Mouse (Mus musculus) C2C12 (cell line): ENCODE data around the gene Hist1h3i. TPM values are rescaled to one million over a fixed set of nuclear protein-coding genes. Genes with fewer than 3 reads are reported as not detected.
"Not testable (repeated sequence)": the region's sequence is repeated elsewhere in the genome, so short reads cannot be mapped to it uniquely, and the experiment has no call there.

ENCODE experiments used
- H3K27me3 ChIP-seq: one replicate; pipeline ENCODE4 v1.6.1; 2011; ENCODE audit not compliant: control insufficient read depth, insufficient read depth, insufficient read length
- H3K36me3 ChIP-seq: one replicate; pipeline ENCODE4 v1.6.1; 2011; ENCODE audit not compliant: control insufficient read depth, insufficient read depth
- H3K4me3 ChIP-seq: one replicate; pipeline ENCODE4 v1.5.1; 2011; ENCODE audit warnings: mild to moderate bottlenecking, control low read depth; ENCODE audit not compliant: poor library complexity, insufficient read depth, severe bottlenecking
- H3K79me2 ChIP-seq: one replicate; pipeline ENCODE4 v1.6.1; 2011; ENCODE audit not compliant: control insufficient read depth, insufficient read depth
- H3K79me3 ChIP-seq: one replicate; pipeline ENCODE4 v1.6.1; 2011; ENCODE audit warnings: low read depth, control low read depth
- H3ac ChIP-seq: one replicate; pipeline ENCODE3; 2011; ENCODE audit warnings: low read depth; ENCODE audit not compliant: control insufficient read depth, insufficient read length
- CEBPB ChIP-seq: IDR thresholded peaks from one replicate; pipeline ENCODE4 v1.6.1; 2011; ENCODE audit warnings: low read depth, mild to moderate bottlenecking, control low read depth, moderate library complexity
- CTCF ChIP-seq: IDR thresholded peaks from one replicate; pipeline ENCODE4 v1.5.1; 2011; ENCODE audit not compliant: control insufficient read depth, insufficient read depth, insufficient read length
- FOSL1 ChIP-seq: IDR thresholded peaks from one replicate; pipeline ENCODE4 v1.8.0; 2011; ENCODE audit warnings: mild to moderate bottlenecking, low read length; ENCODE audit not compliant: poor library complexity, insufficient read depth, severe bottlenecking
- MAX ChIP-seq: IDR thresholded peaks from one replicate; pipeline ENCODE4 v1.6.1; 2011; ENCODE audit warnings: mild to moderate bottlenecking, control low read depth
- MYOD1 ChIP-seq: IDR thresholded peaks from one replicate; pipeline ENCODE4 v1.6.1; 2011; ENCODE audit warnings: low read depth; ENCODE audit not compliant: control insufficient read depth, insufficient read length
- MYOG ChIP-seq: IDR thresholded peaks from one replicate; pipeline ENCODE4 v1.6.1; 2011; ENCODE audit not compliant: control insufficient read depth, insufficient read length; ENCODE audit errors: extremely low read depth
- USF1 ChIP-seq: IDR thresholded peaks from one replicate; pipeline ENCODE4 v1.6.1; 2011; ENCODE audit warnings: low read depth, mild to moderate bottlenecking, control low read depth, moderate library complexity
- polyA plus RNA-seq: library from polyadenylated mRNA; unstranded; fragments of >200 nt; fragmentation: generic; extraction: Trizol; gene quantifications from one replicate; pipeline ENCODE4 v1.2.1, GENCODE M21; 2012; ENCODE audit warnings: missing spikeins

The Hist1h3i gene
- polyA plus RNA-seq, 1 experiment, result 9.4 TPM

DNA sequence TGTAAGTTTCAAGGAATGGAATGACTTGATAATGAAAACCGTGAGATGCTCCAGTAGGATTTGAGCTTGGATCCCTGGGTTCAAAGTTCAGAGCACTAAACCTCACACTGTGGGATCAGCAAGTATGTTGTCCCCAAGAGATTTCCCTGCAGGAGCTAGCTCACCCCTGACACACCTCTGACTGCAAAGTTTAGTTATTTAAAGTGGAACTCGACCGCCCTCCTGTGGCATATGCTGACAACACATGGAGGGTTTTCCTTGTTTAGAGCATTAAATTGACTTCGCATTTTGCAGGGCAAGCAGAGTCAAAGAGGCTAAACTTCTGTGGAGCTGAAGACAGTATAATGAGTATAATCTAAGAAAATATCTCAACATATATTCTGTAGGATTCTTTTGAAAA, 19.9 kb upstream of the Hist1h3i start:
- H3K79me3 ChIP-seq, H3K79me2 ChIP-seq, H3K27me3 ChIP-seq, H3K36me3 ChIP-seq, H3K4me3 ChIP-seq, H3ac ChIP-seq: not testable (repeated sequence)

DNA sequence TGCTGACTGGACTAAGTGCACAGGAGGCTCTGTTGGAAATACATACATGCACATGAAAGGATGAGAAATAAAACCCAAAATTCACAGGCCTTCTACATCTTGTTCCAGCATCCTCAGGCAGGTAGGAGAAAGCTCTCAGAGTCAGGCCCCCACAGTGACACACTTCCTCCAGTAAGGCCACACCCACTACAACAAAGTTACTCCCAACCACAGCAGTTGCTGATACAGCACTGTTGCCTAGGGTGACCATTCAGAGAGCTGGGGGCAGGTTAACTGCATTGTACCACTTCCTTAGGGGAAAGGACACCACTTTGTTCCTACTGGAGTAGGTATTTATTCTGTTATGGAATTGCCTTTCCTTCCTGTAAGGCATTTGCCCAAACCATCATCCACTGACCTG, 14.0 kb upstream of the Hist1h3i start:
- H3K36me3 ChIP-seq, H3K79me3 ChIP-seq, H3ac ChIP-seq, H3K79me2 ChIP-seq, H3K27me3 ChIP-seq, H3K4me3 ChIP-seq: not testable (repeated sequence)

GRCm38 (mm10) chr13:21795584-21795983, 12.4 kb upstream of the Hist1h3i start:
- H3K4me3 ChIP-seq, result no peak overlapping the region
- no peaks in the 10 kb centered on the region for H3K79me2 ChIP-seq
- H3ac ChIP-seq, result no peak overlapping the region
- no peaks in the 10 kb centered on the region for H3K36me3 ChIP-seq
- no peaks in the 10 kb centered on the region for H3K27me3 ChIP-seq
- TF ChIP-seq CEBPB (no peak), FOSL1 (no peak), CTCF (no peak), MYOD1 (no peak), USF1 (no peak), MAX (no peak), MYOG (no peak)
- no peaks in the 10 kb centered on the region for H3K79me3 ChIP-seq

GRCm38 (mm10) chr13:21790601-21791283, 7.6 kb upstream of the Hist1h3i start:
- TF ChIP-seq MYOD1, result no peak
- no peak for TF ChIP-seq MYOG
- no peak for TF ChIP-seq MAX
- no peak for TF ChIP-seq CEBPB
- no peak for TF ChIP-seq FOSL1
- TF ChIP-seq CTCF, result no peak
- no peak for TF ChIP-seq USF1
- no peaks in the 10 kb centered on the region for H3K79me2 ChIP-seq
- H3K79me3 ChIP-seq, result no peaks in the 10 kb centered on the region
- H3K4me3 ChIP-seq, result no peak overlapping the region
- no peaks in the 10 kb centered on the region for H3K27me3 ChIP-seq
- no peaks in the 10 kb centered on the region for H3K36me3 ChIP-seq
- H3ac ChIP-seq, result no peak overlapping the region

DNA sequence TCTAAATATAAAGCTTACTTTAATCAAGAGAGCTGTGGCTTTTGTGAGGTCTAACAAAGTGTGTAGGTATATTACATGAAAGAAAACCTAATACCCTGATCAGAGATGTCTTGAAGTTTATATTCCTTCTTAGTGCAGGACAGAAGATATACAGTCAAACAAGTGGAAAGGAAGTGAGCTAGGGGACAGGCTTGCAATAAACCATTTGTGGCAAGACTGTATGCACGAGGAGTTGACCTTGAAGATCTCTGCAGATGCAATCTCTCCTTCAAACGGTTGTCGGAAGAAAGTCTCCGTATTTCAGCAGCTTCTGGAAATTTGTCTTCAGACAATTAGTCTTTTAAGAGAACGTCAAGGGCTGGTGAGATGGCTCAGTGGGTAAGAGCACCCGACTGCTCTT, 6.8 kb upstream of the Hist1h3i start:
- no peak for TF ChIP-seq CTCF
- TF ChIP-seq USF1, result no peak
- no peak for TF ChIP-seq CEBPB
- no peak for TF ChIP-seq MYOD1
- no peak for TF ChIP-seq FOSL1
- no peak for TF ChIP-seq MAX
- no peak for TF ChIP-seq MYOG
- H3ac ChIP-seq, result no peak overlapping the region

DNA sequence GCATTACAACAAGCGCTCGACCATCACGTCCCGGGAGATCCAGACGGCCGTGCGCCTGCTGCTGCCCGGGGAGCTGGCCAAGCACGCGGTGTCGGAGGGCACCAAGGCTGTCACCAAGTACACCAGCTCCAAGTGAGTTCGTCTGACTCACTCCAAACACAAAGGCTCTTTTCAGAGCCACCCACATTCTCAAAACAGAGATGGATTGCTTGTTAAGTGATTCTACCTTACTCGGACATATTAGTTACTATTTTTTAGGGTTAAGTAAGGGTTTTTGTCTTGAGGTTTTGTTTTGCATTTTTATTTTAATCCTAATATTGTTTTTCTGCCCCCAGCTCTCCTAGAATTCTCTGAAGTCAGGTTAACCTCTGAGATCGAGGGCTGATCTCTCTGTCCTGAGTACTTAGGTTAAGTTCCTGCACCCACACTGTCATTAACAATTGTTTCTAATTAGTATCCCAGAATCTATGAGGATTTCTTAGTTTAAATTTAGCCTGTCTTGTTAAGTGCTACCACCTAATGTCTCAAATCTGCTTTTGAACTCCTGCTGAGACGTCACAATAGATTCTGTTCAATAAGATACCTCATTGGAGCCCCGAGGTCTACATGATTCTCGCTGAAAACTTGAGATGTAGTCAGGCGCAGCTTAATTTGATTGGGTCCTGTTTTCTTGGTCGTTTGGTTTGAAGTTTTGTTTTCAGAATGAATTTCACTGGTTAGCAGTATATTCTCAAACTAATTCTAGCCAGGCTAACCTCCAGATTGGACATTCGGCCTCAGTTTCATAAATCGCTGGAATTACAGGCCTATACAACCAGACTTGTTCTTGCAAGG, 4.8 kb upstream of the Hist1h3i start:
- H3K79me3 ChIP-seq, result no peaks in the 10 kb centered on the region

More for the DNA sequence above, 6.8 kb upstream of the Hist1h3i start:
- no peaks in the 10 kb centered on the region for H3K27me3 ChIP-seq
- no peaks in the 10 kb centered on the region for H3K79me2 ChIP-seq
- H3K36me3 ChIP-seq, result no peaks in the 10 kb centered on the region
- H3K4me3 ChIP-seq, result no peak overlapping the region
- H3K79me3 ChIP-seq, result no peaks in the 10 kb centered on the region

DNA sequence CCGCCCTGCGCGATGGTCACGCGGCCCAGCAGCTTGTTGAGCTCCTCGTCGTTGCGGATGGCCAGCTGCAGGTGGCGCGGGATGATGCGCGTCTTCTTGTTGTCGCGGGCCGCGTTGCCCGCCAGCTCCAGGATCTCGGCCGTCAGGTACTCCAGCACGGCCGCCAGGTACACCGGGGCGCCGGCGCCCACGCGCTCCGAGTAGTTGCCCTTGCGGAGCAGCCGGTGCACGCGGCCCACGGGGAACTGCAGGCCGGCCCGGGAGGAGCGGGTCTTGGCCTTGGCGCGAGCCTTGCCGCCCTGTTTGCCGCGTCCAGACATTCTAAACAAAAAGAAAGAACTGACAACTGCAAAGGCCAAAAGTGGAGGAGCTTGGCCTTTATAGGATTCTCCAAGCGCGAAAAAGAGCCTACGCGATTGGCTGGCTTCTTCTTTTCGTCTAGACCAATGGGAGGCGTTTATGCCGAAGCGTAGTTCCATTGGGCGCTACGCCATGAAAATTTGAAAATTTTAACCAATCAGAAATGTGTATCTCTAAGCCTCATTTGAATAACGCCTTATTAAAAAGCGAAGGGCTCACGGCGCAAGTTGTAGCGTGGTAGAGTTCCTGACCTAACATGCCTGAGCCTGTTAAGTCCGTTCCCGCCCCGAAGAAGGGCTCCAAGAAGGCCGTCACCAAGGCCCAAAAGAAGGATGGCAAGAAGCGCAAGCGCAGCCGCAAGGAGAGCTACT, 3.9 kb upstream of the Hist1h3i start, which contains the start of the genes Hist1h2an and Hist1h2bp:
Gene Hist1h2an (minus strand): TSS at position 320 of the 731 bp plus-strand sequence.
Gene Hist1h2bp (plus strand): TSS at position 563 of the 731 bp plus-strand sequence.
- H3K27me3 ChIP-seq, H3K36me3 ChIP-seq, H3K79me3 ChIP-seq, H3K79me2 ChIP-seq: not testable (repeated sequence)
- peak within 1 kb of the TSS; percentile 59 for H3ac ChIP-seq
- peak within 1 kb of the TSS; percentile 18 for H3K4me3 ChIP-seq

More for the DNA sequence above, 4.8 kb upstream of the Hist1h3i start:
- no peak overlapping the region for H3K4me3 ChIP-seq
- TF ChIP-seq CTCF (no peak), MYOD1 (no peak), FOSL1 (no peak), MYOG (no peak), USF1 (no peak), CEBPB (no peak), MAX (no peak)
- no peaks in the 10 kb centered on the region for H3K36me3 ChIP-seq
- H3ac ChIP-seq, result peak overlapping the region; percentile 32
- H3K27me3 ChIP-seq, result no peaks in the 10 kb centered on the region
- no peaks in the 10 kb centered on the region for H3K79me2 ChIP-seq
